Mouse (Mus musculus) adrenal gland, postnatal 25 days (tissue): ENCODE measurements around the gene 6430548M08Rik. TPM values are rescaled to one million over a fixed set of nuclear protein-coding genes. Genes with fewer than 3 reads are reported as not detected.

Experiments
- DNase-seq: peaks from one replicate; pipeline ENCODE4 v3.0.0; 2021; ENCODE audit warnings: mixed read lengths
- total RNA-seq: library from RNA; stranded (reverse); gene quantifications from 2 replicates; pipeline ENCODE4 v1.2.3, GENCODE M21; 2021

The 6430548M08Rik gene
- total RNA-seq, 1 experiment from 2014 or later = 165 TPM

- peak; percentile 78 for DNase-seq
Measured at GRCm38 (mm10) chr8:120104721-120105272, 9.2 kb upstream of the 6430548M08Rik start.

GRCm38 (mm10) chr8:120109149-120109548 is 4.8 kb upstream of the 6430548M08Rik start:
- no peak for DNase-seq

GRCm38 (mm10) chr8:120110966-120111365 is 3.0 kb upstream of the 6430548M08Rik start:
- DNase-seq = no peak

GRCm38 (mm10) chr8:120111382-120111781 is 2.6 kb upstream of the 6430548M08Rik start:
- no peak for DNase-seq

- no peak for DNase-seq
Measured at GRCm38 (mm10) chr8:120112535-120112934, 1.4 kb upstream of the 6430548M08Rik start.

GRCm38 (mm10) chr8:120113306-120113705 is 646 bp upstream of the 6430548M08Rik start:
- DNase-seq = peak; percentile 46

- peak; percentile 64 for DNase-seq
Measured at GRCm38 (mm10) chr8:120114315-120114841, 426 bp downstream of the 6430548M08Rik start.

GRCm38 (mm10) chr8:120116600-120116999 is 2.6 kb downstream of the 6430548M08Rik start:
- no peak for DNase-seq

- DNase-seq = no peak
Measured at GRCm38 (mm10) chr8:120118162-120118561, 4.2 kb downstream of the 6430548M08Rik start.

- no peak for DNase-seq
Measured at GRCm38 (mm10) chr8:120118847-120119246, 4.9 kb downstream of the 6430548M08Rik start.

GRCm38 (mm10) chr8:120119429-120119828 is 5.5 kb downstream of the 6430548M08Rik start:
- DNase-seq = no peak

GRCm38 (mm10) chr8:120119931-120120330 is 6.0 kb downstream of the 6430548M08Rik start:
- no peak for DNase-seq

- DNase-seq = peak; percentile 50
Measured at GRCm38 (mm10) chr8:120120951-120121350, 7.0 kb downstream of the 6430548M08Rik start.

- no peak for DNase-seq
Measured at GRCm38 (mm10) chr8:120124261-120124660, 10.3 kb downstream of the 6430548M08Rik start.

GRCm38 (mm10) chr8:120124836-120125389 is 11.0 kb downstream of the 6430548M08Rik start:
- DNase-seq = no peak

GRCm38 (mm10) chr8:120126357-120127161 is 12.6 kb downstream of the 6430548M08Rik start:
- DNase-seq = peak; percentile 28

GRCm38 (mm10) chr8:120129547-120129946 is 15.6 kb downstream of the 6430548M08Rik start:
- no peak for DNase-seq

- no peak for DNase-seq
Measured at GRCm38 (mm10) chr8:120131158-120131557, 17.2 kb downstream of the 6430548M08Rik start.

GRCm38 (mm10) chr8:120133169-120133568 is 19.2 kb downstream of the 6430548M08Rik start:
- DNase-seq = peak; percentile 56

GRCm38 (mm10) chr8:120135687-120136086 is 21.7 kb downstream of the 6430548M08Rik start:
- no peak for DNase-seq

- DNase-seq = no peak
Measured at GRCm38 (mm10) chr8:120136618-120137017, 22.7 kb downstream of the 6430548M08Rik start.

- no peak for DNase-seq
Measured at GRCm38 (mm10) chr8:120138958-120139357, 25.0 kb downstream of the 6430548M08Rik start.

- no peak for DNase-seq
Measured at GRCm38 (mm10) chr8:120140769-120141168, 26.8 kb downstream of the 6430548M08Rik start.
